Mouse (Mus musculus): ENCODE measurements around the gene Slit3.

Gene Slit3

GRCm38 (mm10) chr11:35305910-35306309 lies 184.9 kb downstream of the Slit3 start:
- DNase-seq (ENCODE audit: low read depth): no peak

- no peak for DNase-seq (ENCODE audit: low read depth)
Measured at GRCm38 (mm10) chr11:35306922-35307321, 185.9 kb downstream of the Slit3 start.

GRCm38 (mm10) chr11:35307992-35308391 lies 187.0 kb downstream of the Slit3 start:
- no peak for DNase-seq (ENCODE audit: low read depth)

- no peak for DNase-seq (ENCODE audit: low read depth)
Measured at GRCm38 (mm10) chr11:35315449-35316028, 194.5 kb downstream of the Slit3 start.

DNA sequence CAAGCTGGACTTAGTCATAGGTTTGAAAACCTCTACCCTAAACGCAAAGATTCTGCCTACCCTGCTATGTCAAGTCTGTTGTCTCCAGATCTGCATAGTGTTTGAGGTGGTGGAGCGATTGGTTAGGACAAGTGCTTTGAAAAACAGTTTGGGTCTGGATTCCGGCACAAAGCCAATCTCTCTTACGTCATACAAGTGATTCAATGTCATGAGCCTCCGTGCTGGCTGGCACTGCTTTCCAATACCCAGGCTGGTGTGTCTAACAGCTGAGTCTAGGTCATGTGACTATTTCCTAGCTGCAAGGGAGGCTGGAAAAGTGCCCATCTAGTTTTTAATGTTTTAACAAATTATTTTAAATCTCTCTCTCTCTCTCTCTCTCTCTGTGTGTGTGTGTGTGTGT lies 196.2 kb downstream of the Slit3 start:
- DNase-seq (ENCODE audit: low read depth): no peak

GRCm38 (mm10) chr11:35317775-35318432 lies 196.9 kb downstream of the Slit3 start:
- DNase-seq (ENCODE audit: low read depth): no peak

DNA sequence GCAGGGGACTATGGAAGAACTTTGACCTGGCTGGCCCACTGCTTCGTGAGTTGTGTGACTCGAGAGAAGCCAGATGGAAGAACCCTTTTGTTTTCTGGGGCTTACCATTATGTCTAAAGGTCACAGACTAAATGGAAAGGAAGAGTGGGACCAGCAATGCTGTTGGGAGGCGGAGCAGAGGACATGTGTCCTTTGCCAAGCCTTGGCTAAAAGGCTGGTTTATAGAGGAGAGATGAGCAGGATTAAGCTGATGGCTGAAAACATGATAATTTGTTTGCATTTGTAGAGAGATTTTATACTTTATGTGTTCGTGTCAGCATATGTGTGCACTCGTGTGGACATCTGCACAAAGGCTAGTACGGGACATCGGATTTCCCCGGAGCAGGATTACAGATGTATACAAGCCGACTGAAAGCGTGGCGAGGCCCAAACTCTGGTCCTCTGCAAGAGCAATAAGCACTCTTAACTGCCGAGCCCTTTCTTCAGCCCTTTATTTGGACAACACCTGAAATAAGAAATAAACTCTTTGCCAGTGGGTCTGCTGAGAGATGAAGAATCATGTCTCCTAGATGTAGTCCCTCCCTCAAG lies 197.5 kb downstream of the Slit3 start:
- DNase-seq (ENCODE audit: low read depth): no peak

DNA sequence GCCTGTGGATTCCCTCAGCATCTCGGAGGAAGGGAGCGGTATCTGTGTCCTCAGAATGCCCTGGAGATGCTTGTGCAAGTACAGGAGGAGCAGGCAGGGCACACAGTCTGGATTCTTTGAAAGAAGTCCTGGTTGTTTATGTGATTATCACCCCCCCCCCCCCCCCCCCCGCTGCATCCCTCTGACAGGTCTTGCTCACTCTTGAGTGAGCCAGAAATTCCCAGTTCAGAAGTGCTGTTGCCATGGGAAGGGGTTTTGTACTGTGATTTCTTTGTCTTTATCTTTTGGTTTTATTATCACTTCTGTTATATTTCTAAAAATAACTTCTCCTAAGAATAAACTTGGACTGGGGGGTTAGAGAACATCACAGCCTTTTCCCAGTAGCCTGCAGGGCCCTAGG lies 199.5 kb downstream of the Slit3 start:
- no peak for DNase-seq (ENCODE audit: low read depth)

- DNase-seq (ENCODE audit: low read depth): no peak
Measured at GRCm38 (mm10) chr11:35324397-35324796, 203.4 kb downstream of the Slit3 start.

DNA sequence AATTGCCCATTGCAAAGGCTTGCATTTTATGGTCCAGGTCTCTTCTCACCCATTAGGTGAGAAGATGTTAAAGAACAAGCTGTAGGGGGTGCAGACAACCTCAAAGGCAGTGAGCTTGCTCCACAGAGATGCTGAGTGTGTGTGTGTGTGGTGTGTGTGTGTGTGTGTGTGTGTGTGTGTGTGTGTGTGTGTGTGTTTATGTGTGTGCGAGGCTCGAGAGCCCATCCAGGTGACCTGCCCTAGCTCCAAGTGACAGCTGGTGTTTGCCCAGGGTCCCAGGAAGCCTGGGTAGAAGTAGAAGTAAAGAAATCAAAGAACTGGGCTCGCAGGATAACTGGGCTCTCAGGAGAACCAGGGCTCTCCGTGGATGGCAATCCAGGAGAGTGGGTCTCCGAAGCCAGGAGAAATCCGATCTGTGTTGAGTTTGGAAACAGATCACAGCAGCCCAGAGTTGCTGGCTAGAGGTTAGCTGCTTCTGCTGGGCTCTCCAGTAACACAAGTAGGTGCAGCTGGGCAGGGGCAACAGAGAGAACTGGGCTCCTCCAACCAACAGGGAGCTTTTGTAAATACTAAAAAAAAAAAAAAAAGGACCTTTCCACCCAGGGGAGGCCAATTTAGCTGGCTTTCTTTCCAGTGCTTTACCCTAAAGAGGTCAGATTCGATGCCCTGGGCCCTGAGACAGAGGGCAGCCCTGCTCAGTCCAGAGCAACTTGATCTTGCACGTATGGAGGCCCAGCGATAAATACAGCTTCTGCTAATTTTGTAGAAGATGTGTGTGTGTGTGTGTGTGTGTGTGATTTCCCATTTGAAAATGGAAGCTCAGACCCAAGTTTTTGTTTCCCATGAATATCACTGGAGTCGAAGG lies 204.3 kb downstream of the Slit3 start:
- DNase-seq (ENCODE audit: low read depth): no peak

- no peak for DNase-seq (ENCODE audit: low read depth)
Measured at GRCm38 (mm10) chr11:35326346-35326745, 205.3 kb downstream of the Slit3 start.

DNA sequence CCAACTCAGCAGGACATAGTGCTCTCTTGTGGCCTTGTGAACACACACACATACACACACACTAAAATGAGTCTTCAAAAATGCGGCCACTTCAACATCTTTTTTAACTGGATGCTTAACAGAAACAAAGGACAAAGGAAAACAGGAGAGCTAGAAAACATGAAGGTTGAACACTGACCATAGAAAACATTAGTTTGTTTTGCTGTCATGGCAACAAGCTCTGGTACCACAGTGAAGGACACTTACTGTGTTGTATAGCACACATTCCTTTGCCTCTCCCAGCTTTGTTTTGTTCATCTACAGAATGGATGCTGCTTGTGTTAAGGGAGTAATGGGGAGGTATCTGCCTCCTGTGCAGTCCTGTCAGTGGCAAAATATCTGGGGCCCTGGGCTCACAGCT lies 206.9 kb downstream of the Slit3 start:
- DNase-seq (ENCODE audit: low read depth): no peak

DNA sequence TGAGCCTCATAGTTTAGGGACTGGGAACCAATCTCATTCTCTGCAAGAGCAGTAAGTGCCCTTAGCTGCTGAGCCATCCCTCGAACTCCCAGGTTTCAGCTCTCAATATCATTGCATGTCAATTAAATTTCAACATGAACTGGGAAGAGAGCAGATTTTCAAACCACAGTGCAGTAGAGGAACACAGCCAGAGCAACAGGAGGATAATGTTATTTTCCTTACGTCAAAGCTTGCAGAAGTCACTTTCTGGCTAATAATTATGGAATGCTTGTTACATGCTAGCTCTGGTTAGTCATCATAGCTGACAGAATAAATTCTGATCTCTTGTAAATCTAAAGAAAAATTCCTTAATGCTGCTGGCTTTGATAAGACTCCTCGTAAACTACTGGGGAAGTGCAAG lies 210.5 kb downstream of the Slit3 start:
- DNase-seq (ENCODE audit: low read depth): no peak

DNA sequence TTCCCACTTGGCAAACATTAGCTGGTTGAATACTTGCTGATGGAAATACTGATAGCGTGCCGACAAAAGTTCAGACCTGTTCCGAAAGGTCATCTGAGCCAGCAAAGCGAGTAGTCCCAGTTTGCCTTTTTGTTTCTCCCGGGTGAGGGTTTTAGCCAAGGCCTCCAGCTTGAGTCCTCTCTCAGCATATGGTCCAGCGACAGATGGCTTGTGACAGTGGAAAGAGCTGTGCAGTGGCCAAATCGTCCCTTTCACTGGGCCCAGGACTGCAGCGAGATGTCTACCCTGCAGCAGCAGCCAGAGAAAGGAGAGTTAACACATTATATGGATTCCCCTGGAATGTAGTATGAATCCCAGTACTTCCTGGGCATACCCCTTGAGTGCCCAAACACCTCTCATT lies 215.5 kb downstream of the Slit3 start:
- no peak for DNase-seq (ENCODE audit: low read depth)

GRCm38 (mm10) chr11:35337493-35337892 lies 216.5 kb downstream of the Slit3 start:
- no peak for DNase-seq (ENCODE audit: low read depth)

- no peak for DNase-seq (ENCODE audit: low read depth)
Measured at GRCm38 (mm10) chr11:35337927-35338819, 217.1 kb downstream of the Slit3 start.

DNA sequence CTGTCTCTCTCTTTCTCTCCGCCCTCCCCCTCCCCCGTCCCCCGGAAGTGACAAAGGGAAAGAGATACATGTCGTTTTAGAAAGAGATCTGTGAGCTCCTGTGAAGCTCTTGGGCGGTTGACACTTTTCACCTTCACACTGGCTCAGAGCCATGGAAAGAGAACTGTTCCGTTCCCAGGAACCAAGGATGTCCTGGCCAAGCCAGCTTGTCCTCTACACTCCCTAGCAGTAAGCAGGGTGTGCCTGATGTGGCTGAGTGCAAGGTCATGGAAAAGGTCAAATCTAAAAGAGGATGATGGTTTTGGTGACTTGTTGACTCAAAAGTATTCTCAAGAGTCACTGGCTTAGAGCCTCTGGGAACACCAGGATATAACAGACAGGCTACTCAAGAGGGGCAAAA lies 219.7 kb downstream of the Slit3 start:
- DNase-seq (ENCODE audit: low read depth): no peak

DNA sequence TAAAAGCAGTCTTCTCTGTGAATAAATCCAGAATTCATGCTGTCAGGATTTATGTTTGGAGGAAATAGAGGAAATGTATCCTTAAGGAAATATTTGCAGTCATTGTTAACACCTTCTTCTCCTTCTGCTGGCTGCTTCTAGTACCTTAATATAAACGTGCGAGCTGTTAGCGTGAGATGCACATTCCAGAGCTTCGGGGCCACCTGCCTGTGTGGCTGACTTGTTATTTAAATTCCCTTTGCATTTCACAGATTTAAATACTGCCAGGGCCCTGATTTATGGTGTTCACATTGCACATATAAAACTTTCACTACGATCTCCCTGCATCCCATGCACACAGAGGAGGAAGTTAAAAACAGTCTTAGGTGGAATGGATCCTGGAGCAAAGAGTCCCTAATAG lies 221.5 kb downstream of the Slit3 start:
- DNase-seq (ENCODE audit: low read depth): no peak

DNA sequence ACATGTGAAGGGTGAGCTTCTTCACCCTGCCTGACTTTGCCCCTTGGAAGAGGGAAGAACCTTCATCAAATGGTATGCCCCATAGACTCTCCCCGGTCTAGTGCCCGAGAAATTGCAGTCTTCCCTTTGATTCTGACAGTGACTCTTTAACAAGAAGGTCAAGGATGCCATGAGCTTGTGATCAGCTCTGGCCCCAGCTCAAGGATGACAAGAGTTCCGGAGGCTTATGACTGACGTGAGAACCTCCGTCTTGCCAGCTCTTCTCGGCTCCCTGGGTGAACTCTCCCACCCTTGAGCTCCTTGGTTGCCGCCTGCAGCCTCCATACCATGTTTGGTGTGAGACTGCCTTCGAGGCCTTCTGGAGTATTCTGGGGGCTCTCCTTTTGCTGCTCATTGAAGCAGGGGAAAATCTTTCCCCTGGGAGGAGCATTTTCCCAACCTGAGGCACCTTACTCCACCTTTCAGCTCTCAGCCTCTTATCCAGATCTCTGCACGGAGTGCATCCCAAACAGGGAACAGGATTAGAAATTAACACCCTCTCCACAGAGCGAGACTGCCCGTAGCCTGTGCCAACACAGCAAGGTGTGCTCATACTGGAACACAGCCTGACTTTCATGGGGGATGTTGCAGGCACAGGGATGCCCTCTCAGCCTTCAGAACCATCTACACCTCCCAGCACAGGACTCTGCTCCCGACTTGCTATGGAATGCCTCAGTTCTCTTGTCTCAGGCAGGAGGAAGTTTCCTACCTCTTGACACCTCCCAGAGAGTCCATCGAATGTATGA lies 224.9 kb downstream of the Slit3 start:
- no peak for DNase-seq (ENCODE audit: low read depth)

DNA sequence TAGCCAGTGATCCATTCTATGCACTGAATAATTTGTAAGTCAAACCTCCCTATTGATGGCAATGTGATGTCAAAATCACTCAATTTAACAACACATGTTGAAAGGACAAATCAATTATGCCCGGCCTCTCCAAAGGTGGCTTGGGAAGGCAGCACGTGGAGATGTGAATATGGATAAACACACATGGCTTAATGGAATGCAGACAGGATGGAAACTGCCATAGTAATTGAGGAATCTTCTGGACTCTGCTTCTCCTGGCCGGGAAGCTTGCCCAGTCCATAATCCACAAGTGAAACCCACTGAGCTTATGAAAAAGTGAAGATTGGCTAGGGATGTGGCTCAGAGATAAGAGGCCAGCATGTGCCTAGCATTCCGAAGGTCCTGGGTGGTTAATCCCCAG lies 227.1 kb downstream of the Slit3 start:
- no peak for DNase-seq (ENCODE audit: low read depth)

DNA sequence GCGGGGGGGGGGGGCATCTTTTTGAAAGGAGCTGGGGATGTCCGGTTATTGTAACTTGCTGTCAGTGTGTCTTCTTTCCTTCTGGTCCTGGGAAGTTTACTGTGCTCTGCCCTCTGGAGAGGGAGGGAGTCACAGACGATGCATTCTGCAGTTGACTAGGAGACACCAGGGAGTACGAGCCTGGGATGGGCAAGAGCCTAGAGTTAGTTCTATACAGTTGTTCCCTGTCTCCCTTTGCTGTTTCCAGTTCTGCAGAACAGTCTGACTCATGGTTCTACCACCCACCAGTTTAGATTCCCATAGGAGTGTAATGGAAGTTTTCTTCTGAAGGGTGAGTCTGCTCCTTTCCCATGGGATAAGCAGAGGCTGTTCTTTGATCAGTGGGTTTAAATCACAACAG lies 229.9 kb downstream of the Slit3 start:
- no peak for DNase-seq (ENCODE audit: low read depth)

Measured in c-Kit-positive CD71-positive TER-119-negative erythroid progenitor cells, embryonic 14.5 days (primary cell).